Mouse (Mus musculus): ENCODE measurements around the gene Pgam2. TPM values are rescaled to one million over a fixed set of nuclear protein-coding genes. Genes with fewer than 3 reads are reported as not detected.
"Not testable (repeated sequence)": the region's sequence is repeated elsewhere in the genome, so short reads cannot be mapped to it uniquely, and the experiment has no call there.

The Pgam2 gene
- polyA plus RNA-seq, 1 experiment: 38.2 TPM

- Histone ChIP-seq H3K27ac (ENCODE audit: control insufficient read depth, insufficient read depth, low read length) (no peak overlapping the region), H3K4me1 (replicated peaks; ENCODE audit: control insufficient read depth, insufficient read depth, low read length) (no peaks in the 10 kb centered on the region), H3K4me3 (ENCODE audit: control insufficient read depth, insufficient read depth, low read length) (no peak overlapping the region), H3K36me3 (ENCODE audit: control insufficient read depth, insufficient read depth, low read length) (no peaks in the 10 kb centered on the region), H3K27me3 (ENCODE audit: control insufficient read depth, insufficient read depth, low read length) (no peaks in the 10 kb centered on the region)
- 85% methylated on average over 2 of the region's 2 CpGs for WGBS
- DNase-seq: no peak
- TF ChIP-seq CTCF (IDR thresholded peaks at IDR 0.05; ENCODE audit: borderline replicate concordance, control insufficient read depth, extremely low read depth, insufficient read depth, low read length, poor library complexity) (no peak), POLR2A (IDR thresholded peaks at IDR 0.05; ENCODE audit: control insufficient read depth, extremely low read depth, insufficient read depth, low read length, poor library complexity) (no peak)
Measured at GRCm38 (mm10) chr11:5819223-5819622, 15.7 kb upstream of the Pgam2 start.

DNA sequence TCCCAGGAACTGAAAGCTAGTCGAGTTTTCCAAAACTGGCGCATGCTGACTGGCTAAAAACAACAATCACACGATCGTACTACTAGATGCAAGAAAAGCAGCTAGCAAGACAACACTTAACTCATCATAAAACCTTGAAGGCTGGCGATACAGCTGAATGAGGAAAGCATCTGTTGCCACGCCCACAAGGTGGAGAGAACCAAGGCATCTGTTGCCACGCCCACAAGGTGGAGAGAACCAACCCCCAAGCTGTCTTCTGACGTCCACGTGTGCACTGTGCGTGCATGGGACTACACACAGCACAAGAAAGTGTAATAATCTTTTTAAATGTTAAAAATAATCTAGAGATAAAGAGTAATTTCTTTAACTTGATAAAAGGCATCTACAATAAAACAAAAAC, 9.8 kb upstream of the Pgam2 start:
- H3K4me1 ChIP-seq (replicated peaks; ENCODE audit: control insufficient read depth, insufficient read depth, low read length): no peaks in the 10 kb centered on the region
- no peak overlapping the region for H3K27ac ChIP-seq (ENCODE audit: control insufficient read depth, insufficient read depth, low read length)
- H3K27me3 ChIP-seq (ENCODE audit: control insufficient read depth, insufficient read depth, low read length): no peaks in the 10 kb centered on the region
- H3K36me3 ChIP-seq (ENCODE audit: control insufficient read depth, insufficient read depth, low read length): no peaks in the 10 kb centered on the region
- DNase-seq: no peak
- 90% methylated on average over 10 of the region's 10 CpGs for WGBS
- no peak overlapping the region for H3K4me3 ChIP-seq (ENCODE audit: control insufficient read depth, insufficient read depth, low read length)
- no peak for TF ChIP-seq POLR2A (IDR thresholded peaks at IDR 0.05; ENCODE audit: control insufficient read depth, extremely low read depth, insufficient read depth, low read length, poor library complexity)
- no peak for TF ChIP-seq CTCF (IDR thresholded peaks at IDR 0.05; ENCODE audit: borderline replicate concordance, control insufficient read depth, extremely low read depth, insufficient read depth, low read length, poor library complexity)

DNA sequence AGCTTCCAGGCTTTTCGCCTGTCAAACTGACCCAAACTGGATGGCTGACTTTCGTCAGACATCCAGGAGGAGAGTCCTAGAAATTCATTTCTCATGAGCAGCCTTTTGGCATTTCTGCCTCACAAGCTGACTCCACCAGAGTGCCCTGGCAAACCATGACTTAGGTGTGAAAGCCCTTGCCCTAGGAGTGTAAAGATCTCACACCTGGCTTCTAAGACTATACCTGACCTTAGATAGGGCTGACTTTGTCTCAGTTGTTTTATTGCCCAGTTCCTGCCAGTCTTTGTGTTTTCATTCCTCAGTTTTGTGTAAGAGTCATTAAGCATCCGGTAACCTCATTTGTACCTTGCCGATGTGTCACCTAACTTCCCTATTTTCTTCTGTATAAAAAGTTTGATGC, 6.0 kb upstream of the Pgam2 start:
- H3K36me3 ChIP-seq (ENCODE audit: control insufficient read depth, insufficient read depth, low read length); H3K4me3 ChIP-seq (ENCODE audit: control insufficient read depth, insufficient read depth, low read length); H3K27ac ChIP-seq (ENCODE audit: control insufficient read depth, insufficient read depth, low read length); H3K4me1 ChIP-seq (replicated peaks; ENCODE audit: control insufficient read depth, insufficient read depth, low read length); DNase-seq; H3K27me3 ChIP-seq (ENCODE audit: control insufficient read depth, insufficient read depth, low read length): not testable (repeated sequence)
- 72% methylated on average over 4 of the region's 4 CpGs for WGBS

DNA sequence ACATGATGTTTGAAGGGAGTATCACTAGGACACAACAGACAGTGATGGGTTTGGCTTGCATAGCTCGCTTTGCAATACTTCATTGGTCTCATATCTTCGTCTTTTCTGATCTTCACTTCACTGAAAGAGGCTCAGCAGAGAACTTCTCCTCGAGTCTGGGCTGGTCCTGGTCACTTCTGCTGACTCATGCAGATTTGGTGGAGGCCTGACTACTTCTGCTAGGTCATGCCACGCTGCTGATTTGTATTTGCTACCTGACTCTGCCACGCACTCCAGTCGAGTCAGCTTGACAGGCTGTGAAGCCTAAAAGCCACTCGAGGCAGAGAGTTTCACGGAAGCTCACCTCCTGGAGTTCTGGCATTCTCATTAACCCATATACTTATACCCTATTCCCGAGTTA, 4.4 kb upstream of the Pgam2 start:
- DNase-seq: no peak
- TF ChIP-seq POLR2A (IDR thresholded peaks at IDR 0.05; ENCODE audit: control insufficient read depth, extremely low read depth, insufficient read depth, low read length, poor library complexity) (no peak), CTCF (IDR thresholded peaks at IDR 0.05; ENCODE audit: borderline replicate concordance, control insufficient read depth, extremely low read depth, insufficient read depth, low read length, poor library complexity) (no peak)
- Histone ChIP-seq H3K27me3 (ENCODE audit: control insufficient read depth, insufficient read depth, low read length) (no peaks in the 10 kb centered on the region), H3K4me1 (replicated peaks; ENCODE audit: control insufficient read depth, insufficient read depth, low read length) (peaks cover 8% of the 10 kb centered on the region), H3K36me3 (ENCODE audit: control insufficient read depth, insufficient read depth, low read length) (no peaks in the 10 kb centered on the region), H3K27ac (ENCODE audit: control insufficient read depth, insufficient read depth, low read length) (no peak overlapping the region), H3K4me3 (ENCODE audit: control insufficient read depth, insufficient read depth, low read length) (no peak overlapping the region)
- WGBS: 88% methylated on average over 9 of the region's 9 CpGs

GRCm38 (mm10) chr11:5805711-5806110, 2.2 kb upstream of the Pgam2 start:
- DNase-seq: no peak
- H3K27ac ChIP-seq (ENCODE audit: control insufficient read depth, insufficient read depth, low read length): no peak overlapping the region
- WGBS: 90% methylated on average over 3 of the region's 3 CpGs
- H3K36me3 ChIP-seq (ENCODE audit: control insufficient read depth, insufficient read depth, low read length): peaks cover 3% of the 10 kb centered on the region; the same call in 1 of the 2 replicates
- no peak overlapping the region for H3K4me3 ChIP-seq (ENCODE audit: control insufficient read depth, insufficient read depth, low read length)
- no peaks in the 10 kb centered on the region for H3K27me3 ChIP-seq (ENCODE audit: control insufficient read depth, insufficient read depth, low read length)
- H3K4me1 ChIP-seq (replicated peaks; ENCODE audit: control insufficient read depth, insufficient read depth, low read length): peaks cover 14% of the 10 kb centered on the region
- TF ChIP-seq POLR2A (IDR thresholded peaks at IDR 0.05; ENCODE audit: control insufficient read depth, extremely low read depth, insufficient read depth, low read length, poor library complexity): no peak
- TF ChIP-seq CTCF (IDR thresholded peaks at IDR 0.05; ENCODE audit: borderline replicate concordance, control insufficient read depth, extremely low read depth, insufficient read depth, low read length, poor library complexity): no peak

GRCm38 (mm10) chr11:5804174-5804573, 641 bp upstream of the Pgam2 start:
- peaks cover 14% of the 10 kb centered on the region for H3K4me1 ChIP-seq (replicated peaks; ENCODE audit: control insufficient read depth, insufficient read depth, low read length)
- no peak overlapping the region for H3K27ac ChIP-seq (ENCODE audit: control insufficient read depth, insufficient read depth, low read length)
- no peak overlapping the region for H3K4me3 ChIP-seq (ENCODE audit: control insufficient read depth, insufficient read depth, low read length)
- no peak for TF ChIP-seq POLR2A (IDR thresholded peaks at IDR 0.05; ENCODE audit: control insufficient read depth, extremely low read depth, insufficient read depth, low read length, poor library complexity)
- TF ChIP-seq CTCF (IDR thresholded peaks at IDR 0.05; ENCODE audit: borderline replicate concordance, control insufficient read depth, extremely low read depth, insufficient read depth, low read length, poor library complexity): no peak
- no peaks in the 10 kb centered on the region for H3K27me3 ChIP-seq (ENCODE audit: control insufficient read depth, insufficient read depth, low read length)
- DNase-seq: no peak
- H3K36me3 ChIP-seq (ENCODE audit: control insufficient read depth, insufficient read depth, low read length): peaks cover 15% of the 10 kb centered on the region
- 84% methylated on average over 5 of the region's 5 CpGs for WGBS

DNA sequence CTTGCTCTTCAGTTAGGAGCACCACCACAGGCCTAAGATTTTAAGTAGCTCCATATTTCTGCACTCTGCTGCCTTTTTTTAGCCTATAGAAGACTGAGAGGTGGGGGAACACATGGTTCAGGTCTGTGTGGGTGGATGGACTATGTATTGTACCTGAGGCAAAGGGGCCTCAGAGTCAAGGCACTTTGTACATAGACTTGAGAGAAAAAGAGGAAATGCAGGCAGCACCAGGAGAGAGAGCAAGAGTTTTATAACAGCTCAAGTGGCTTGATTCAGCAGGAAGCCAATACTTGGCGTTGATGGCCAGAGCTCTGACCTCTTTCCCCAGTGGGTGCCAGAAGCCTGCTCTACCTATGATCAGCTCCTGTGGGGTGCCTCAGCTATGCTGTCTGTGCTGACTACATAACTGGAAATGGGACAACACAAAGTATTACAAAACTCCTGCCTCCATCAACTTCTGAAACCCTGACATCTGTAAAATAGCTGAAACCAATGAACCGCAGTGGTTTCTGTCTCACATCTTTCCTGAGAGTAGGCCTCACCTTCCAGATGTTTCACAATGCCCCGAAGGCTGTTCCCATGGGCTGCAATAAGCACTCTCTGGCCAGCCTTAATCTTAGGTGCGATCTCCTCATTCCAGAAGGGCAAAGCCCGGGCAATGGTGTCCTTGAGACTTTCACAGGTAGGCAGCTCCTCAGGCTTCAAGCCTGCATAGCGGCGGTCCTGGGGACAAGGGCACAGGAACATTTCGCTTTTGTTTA, 896 bp downstream of the Pgam2 start:
- Histone ChIP-seq H3K27me3 (ENCODE audit: control insufficient read depth, insufficient read depth, low read length) (no peaks in the 10 kb centered on the region), H3K4me3 (ENCODE audit: control insufficient read depth, insufficient read depth, low read length) (no peak overlapping the region), H3K36me3 (ENCODE audit: control insufficient read depth, insufficient read depth, low read length) (peaks cover 30% of the 10 kb centered on the region), H3K27ac (ENCODE audit: control insufficient read depth, insufficient read depth, low read length) (no peak overlapping the region), H3K4me1 (replicated peaks; ENCODE audit: control insufficient read depth, insufficient read depth, low read length) (peaks cover 14% of the 10 kb centered on the region)
- DNase-seq: no peak
- WGBS: 63% methylated on average over 8 of the region's 8 CpGs
- TF ChIP-seq CTCF (IDR thresholded peaks at IDR 0.05; ENCODE audit: borderline replicate concordance, control insufficient read depth, extremely low read depth, insufficient read depth, low read length, poor library complexity): no peak
- TF ChIP-seq POLR2A (IDR thresholded peaks at IDR 0.05; ENCODE audit: control insufficient read depth, extremely low read depth, insufficient read depth, low read length, poor library complexity): no peak
